Mouse (Mus musculus): ENCODE measurements at regions not wholly inside any gene's neighbourhood (a gene's known extent, or its start where the extent isn't known, plus 50 kb on each side); places are given as distances from the start of the nearest gene placed in this dataset.

- ATAC-seq (replicated peaks; ENCODE audit: low read depth, poor library complexity, severe bottlenecking), result peak; percentile 21; the same call in 1 of the 2 replicates
Observed at GRCm38 (mm10) chr11:109878931-109879330, 51.1 kb upstream of the 1700012B07Rik start.
